Mouse (Mus musculus) G1E (cell line): ENCODE measurements around the gene Azin2.

ENCODE experiments used
- CTCF ChIP-seq: IDR thresholded peaks from 2 replicates; pipeline ENCODE4 v1.5.1; 2012; ENCODE audit warnings: low read depth, low read length, inconsistent platforms, mixed read lengths
- GATA1 ChIP-seq: IDR thresholded peaks from 2 replicates; pipeline ENCODE4 v1.6.1; 2012; ENCODE audit warnings: borderline replicate concordance, low read length, inconsistent platforms, mixed read lengths
- POLR2AphosphoS5 ChIP-seq: IDR thresholded peaks from 2 replicates; pipeline ENCODE4 v1.6.1; 2012; ENCODE audit warnings: low read depth, low read length, inconsistent platforms; ENCODE audit not compliant: insufficient replicate concordance
- TAL1 ChIP-seq: conservative IDR thresholded peaks from 2 replicates; pipeline ENCODE4 v1.6.1; 2012; ENCODE audit warnings: low read depth, low read length, inconsistent platforms, mixed read lengths

DNA sequence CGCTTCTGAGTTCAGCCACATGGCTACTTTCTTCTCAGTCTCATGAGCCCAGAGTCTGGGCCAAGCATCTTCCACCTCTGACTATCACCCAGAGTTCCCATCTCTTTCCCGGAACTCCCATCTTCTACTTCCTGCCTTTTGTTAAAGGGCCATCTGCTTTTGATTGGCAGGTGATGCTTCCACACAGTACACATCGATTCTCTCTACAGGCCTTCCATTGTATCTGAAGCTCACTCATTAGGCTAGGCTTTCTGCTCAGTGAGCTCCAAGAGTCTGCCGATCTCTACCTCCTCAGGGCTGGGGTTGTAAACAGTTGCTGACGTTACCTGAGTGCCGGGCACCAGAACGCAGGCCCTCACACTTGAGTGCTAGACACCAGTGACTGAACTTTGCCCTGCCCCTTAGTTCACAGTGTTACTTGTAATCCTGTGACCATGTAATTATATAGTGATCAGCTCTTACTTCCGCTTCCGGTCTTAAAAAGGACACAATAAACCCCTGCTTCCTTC lies 29.3 kb upstream of the Azin2 start, which contains the start of gene Ak2:
- no peak for TF ChIP-seq CTCF
- no peak for TF ChIP-seq TAL1
- TF ChIP-seq GATA1, result no peak
- TF ChIP-seq POLR2AphosphoS5, result no peak
